Mouse (Mus musculus) testis, adult 2 months (tissue): ENCODE measurements around the gene Col23a1. TPM values are rescaled to one million over a fixed set of nuclear protein-coding genes. Genes with fewer than 3 reads are reported as not detected.

Experiments
- H3K27ac ChIP-seq: fragments of 200-500 bp; 2 replicates; pipeline ENCODE4 v1.5.1; 2012; ENCODE audit warnings: low read depth, low read length; ENCODE audit not compliant: control insufficient read depth, insufficient read depth
- H3K27me3 ChIP-seq: fragments of 200-500 bp; 2 replicates; pipeline ENCODE4 v1.6.1; 2012; ENCODE audit warnings: mild to moderate bottlenecking, low read length, moderate library complexity; ENCODE audit not compliant: control insufficient read depth, insufficient read depth
- H3K36me3 ChIP-seq: fragments of 200-500 bp; 2 replicates; pipeline ENCODE4 v1.6.1; 2012; ENCODE audit warnings: mild to moderate bottlenecking, low read length; ENCODE audit not compliant: control insufficient read depth, insufficient read depth
- H3K4me1 ChIP-seq: fragments of 200-500 bp; 2 replicates; pipeline ENCODE4 v1.6.1; 2012; ENCODE audit warnings: low read length; ENCODE audit not compliant: control insufficient read depth, insufficient read depth
- H3K4me3 ChIP-seq: fragments of 200-500 bp; 2 replicates; pipeline ENCODE4 v1.5.1; 2012; ENCODE audit warnings: low read depth, mild to moderate bottlenecking, low read length, moderate library complexity, mixed read lengths; ENCODE audit not compliant: control insufficient read depth
- CTCF ChIP-seq: fragments of 200-500 bp; IDR thresholded peaks from 2 replicates; pipeline ENCODE4 v1.5.1; 2012; ENCODE audit warnings: low read depth, mild to moderate bottlenecking, inconsistent platforms, low read length, moderate library complexity; ENCODE audit not compliant: control insufficient read depth, insufficient read depth, insufficient replicate concordance
- POLR2A ChIP-seq: fragments of 200-500 bp; IDR thresholded peaks from 2 replicates; pipeline ENCODE4 v1.6.1; 2012; ENCODE audit warnings: low read depth, mild to moderate bottlenecking, inconsistent platforms, low read length, moderate library complexity; ENCODE audit not compliant: control insufficient read depth
- polyA plus RNA-seq: library from polyadenylated mRNA; depleted of rRNA; stranded (reverse); fragments of >200 nt; gene quantifications from 2 replicates; pipeline ENCODE4 v1.2.3, GENCODE M21; 2012

The Col23a1 gene
- polyA plus RNA-seq, 1 experiment = 1.3 TPM

DNA sequence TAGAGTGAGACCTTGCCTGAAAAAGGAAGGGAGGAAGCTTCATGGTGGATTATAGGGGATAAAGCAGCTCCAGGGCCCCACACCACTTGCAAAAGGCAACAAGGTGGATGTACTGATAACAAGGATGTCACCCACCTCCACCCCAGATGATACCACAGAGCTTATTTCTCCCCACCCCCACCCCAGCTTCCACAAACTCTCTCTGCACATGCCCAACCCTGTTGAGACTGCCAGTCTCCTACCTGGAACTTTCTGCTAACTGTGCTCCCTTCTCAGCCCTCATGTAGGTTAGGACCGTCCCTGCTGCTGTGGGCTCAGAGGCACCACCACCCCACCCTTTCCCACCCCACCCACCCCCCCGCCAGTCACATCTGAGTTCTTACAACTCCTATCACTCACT lies 154.1 kb downstream of the Col23a1 start:
- TF ChIP-seq POLR2A (no peak), CTCF (no peak)
- no peak overlapping the region for H3K27ac ChIP-seq
- no peaks in the 10 kb centered on the region for H3K36me3 ChIP-seq
- H3K4me3 ChIP-seq = no peak overlapping the region
- no peaks in the 10 kb centered on the region for H3K4me1 ChIP-seq
- no peaks in the 10 kb centered on the region for H3K27me3 ChIP-seq

DNA sequence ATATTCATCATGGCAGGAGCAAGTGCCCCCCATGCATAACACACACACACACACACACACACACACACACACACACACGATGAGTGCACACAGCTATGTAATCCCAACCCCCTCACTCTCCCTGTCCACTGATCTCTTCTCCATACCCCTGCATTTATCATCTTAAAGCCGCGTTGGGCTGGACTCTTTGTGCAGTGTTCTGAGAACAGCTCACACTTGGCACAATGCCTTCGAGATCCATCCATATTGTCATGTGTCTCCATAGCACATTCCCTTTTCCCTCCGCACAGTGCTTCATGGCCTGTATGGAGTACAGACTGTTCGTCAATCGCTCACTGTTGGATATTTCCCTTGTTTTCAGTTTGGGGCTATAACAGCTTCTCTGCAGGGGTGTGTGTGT lies 154.9 kb downstream of the Col23a1 start:
- H3K36me3 ChIP-seq = no peaks in the 10 kb centered on the region
- no peak overlapping the region for H3K4me3 ChIP-seq
- H3K27ac ChIP-seq = no peak overlapping the region
- TF ChIP-seq POLR2A = no peak
- no peak for TF ChIP-seq CTCF
- no peaks in the 10 kb centered on the region for H3K4me1 ChIP-seq
- H3K27me3 ChIP-seq = no peaks in the 10 kb centered on the region

DNA sequence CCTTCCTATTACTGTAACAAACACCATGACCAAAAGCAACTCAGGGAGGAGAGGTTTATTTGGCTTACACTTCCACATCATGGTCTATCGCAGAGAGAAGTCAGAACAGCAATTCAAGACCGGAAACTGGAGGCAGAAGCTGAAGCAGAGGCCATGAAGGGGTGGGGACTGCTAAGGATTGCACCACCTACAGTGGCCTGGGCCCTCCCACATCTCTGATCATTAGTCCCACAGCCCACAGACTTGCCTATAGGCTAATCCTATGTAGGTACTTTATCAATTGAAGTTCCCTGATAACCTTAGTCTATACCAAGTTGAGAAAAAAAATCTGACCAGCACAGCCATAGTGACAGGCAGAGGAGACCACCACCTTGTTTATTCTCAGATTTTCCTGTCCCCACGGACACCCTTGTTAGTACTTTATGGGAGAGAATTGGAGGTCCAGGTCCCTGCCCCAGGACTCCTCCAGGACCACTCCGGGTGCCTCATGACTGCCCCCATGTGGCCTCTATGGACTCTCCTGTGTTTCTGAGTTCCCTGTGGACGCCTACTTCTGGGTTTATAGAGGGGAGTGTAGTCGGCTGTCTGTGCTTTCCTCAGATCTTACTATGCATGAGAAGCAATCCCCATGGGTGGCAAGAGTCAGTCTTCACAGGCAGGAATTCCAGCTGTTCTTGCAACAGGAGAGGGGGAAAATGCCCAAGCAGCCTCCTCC lies 157.1 kb downstream of the Col23a1 start:
- Histone ChIP-seq H3K27ac (no peak overlapping the region), H3K36me3 (no peaks in the 10 kb centered on the region), H3K4me3 (no peak overlapping the region), H3K4me1 (no peaks in the 10 kb centered on the region), H3K27me3 (no peaks in the 10 kb centered on the region)
- peak; percentile 28; the same call in 1 of the 2 replicates for TF ChIP-seq CTCF
- no peak for TF ChIP-seq POLR2A

DNA sequence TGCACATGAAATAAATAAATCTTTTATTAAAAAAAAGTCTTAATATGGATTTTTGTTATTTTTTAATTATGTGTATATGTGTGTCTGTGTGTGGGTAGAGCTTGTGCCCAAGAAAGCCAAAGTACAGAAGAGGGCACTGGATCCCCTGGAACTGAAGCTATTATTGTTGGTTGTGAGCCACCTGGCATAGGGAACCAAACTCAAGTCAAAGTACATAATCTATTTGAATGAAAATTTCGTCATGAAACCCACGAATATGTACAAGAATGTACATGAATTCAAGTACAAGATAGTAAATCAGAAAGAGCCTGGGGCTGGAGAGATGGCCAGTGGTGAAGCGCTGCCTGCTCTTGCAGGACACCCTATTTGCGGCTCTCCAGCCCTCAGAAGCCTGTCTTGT lies 158.5 kb downstream of the Col23a1 start:
- Histone ChIP-seq H3K4me1 (no peaks in the 10 kb centered on the region), H3K36me3 (no peaks in the 10 kb centered on the region), H3K27me3 (no peaks in the 10 kb centered on the region), H3K4me3 (no peak overlapping the region), H3K27ac (no peak overlapping the region)
- TF ChIP-seq POLR2A = no peak
- TF ChIP-seq CTCF = no peak

DNA sequence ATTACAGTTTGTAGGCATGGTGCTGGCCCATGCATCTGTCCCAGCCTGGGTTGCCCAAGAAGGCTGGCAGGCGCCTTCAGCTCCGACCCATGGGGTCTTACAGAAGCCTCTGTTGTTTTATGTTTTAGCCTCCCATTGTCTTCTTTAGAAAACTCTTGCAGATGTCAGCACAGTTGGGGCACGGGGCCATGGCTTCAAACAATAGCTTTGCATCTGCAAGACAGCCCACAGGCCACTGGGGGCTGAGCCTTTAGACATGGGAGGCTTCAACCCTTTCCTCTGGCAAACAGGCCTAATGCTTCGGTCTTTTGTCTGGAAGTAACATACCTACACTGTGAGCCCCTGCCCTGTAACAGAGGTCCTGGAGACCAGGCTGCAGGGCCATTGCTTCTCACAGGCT lies 159.0 kb downstream of the Col23a1 start:
- H3K27ac ChIP-seq = no peak overlapping the region
- no peak overlapping the region for H3K4me3 ChIP-seq
- no peaks in the 10 kb centered on the region for H3K36me3 ChIP-seq
- no peaks in the 10 kb centered on the region for H3K27me3 ChIP-seq
- TF ChIP-seq CTCF (no peak), POLR2A (no peak)
- H3K4me1 ChIP-seq = no peaks in the 10 kb centered on the region

DNA sequence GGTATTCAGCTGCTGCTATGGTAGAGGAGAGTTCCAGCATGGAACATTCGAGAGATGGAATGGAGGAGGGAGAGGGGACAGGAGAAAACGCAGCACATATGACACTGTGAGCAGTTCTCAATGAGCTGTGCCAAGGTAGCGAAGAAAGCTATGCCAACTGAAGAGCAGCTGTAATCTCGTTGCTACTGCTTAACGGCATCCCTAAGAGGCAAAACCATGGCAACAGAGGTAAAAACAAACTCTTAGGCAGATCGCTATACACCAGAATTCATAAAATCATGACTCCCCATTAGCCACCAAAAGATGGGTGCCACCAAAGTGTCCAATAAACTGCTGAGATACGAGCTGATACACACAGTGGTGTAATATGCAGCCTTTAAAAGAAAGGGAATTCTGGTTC lies 160.2 kb downstream of the Col23a1 start:
- Histone ChIP-seq H3K27me3 (no peaks in the 10 kb centered on the region), H3K4me3 (no peak overlapping the region), H3K4me1 (no peaks in the 10 kb centered on the region), H3K27ac (no peak overlapping the region), H3K36me3 (no peaks in the 10 kb centered on the region)
- no peak for TF ChIP-seq POLR2A
- no peak for TF ChIP-seq CTCF

DNA sequence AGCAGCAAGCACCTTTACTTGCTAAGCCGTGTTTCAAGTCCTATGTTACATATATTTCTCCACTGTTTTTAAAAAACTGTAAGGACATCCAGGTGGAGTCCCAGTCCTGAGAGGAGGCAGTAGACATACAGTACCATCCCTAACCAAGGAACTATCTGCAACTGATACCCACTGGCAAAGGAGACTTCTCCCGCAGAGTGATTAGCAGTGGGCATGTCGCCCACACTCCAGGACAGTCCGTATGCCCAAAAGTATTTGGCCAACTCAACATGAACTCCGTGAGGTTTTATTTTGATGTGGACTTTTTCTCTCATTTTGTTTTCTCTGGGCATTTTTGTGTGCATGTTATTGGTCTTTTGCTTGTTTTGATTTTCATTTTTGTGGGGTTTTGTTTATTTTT lies 161.6 kb downstream of the Col23a1 start:
- TF ChIP-seq POLR2A (no peak), CTCF (no peak)
- no peaks in the 10 kb centered on the region for H3K36me3 ChIP-seq
- H3K4me1 ChIP-seq = no peaks in the 10 kb centered on the region
- no peak overlapping the region for H3K4me3 ChIP-seq
- no peak overlapping the region for H3K27ac ChIP-seq
- no peaks in the 10 kb centered on the region for H3K27me3 ChIP-seq
